Mouse (Mus musculus): ENCODE measurements around the gene Mmp7.

DNA sequence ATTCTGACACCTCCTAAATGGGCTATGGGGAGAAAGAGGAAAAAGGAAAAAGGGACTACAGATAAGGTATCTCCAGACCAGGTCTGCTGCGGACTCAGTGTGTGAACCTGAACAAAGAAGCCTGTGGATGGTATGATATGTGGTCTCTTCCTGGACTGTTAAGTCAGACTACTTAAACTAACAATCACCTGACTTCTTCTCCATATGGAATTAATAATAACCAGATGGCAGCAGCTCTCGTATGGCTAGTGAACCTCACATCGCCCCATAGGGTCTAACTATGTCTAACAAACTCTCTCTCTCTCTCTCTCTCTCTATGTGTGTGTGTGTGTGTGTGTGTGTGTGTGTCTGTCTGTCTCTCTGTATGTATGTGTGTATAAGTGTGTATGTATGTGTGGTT, 2.1 kb downstream of the Mmp7 start:
- no peak for TF ChIP-seq CTCF (IDR thresholded peaks at IDR 0.05; ENCODE audit: extremely low read depth, insufficient read depth, insufficient read length, insufficient replicate concordance)
- no peak for TF ChIP-seq POLR2A (IDR thresholded peaks at IDR 0.05; ENCODE audit: low read depth, low read length)
